Mouse (Mus musculus): Measurements from ENCODE around the gene Hebp2.

GRCm38 (mm10) chr10:18536889-18537288, 9.0 kb downstream of the Hebp2 start:
- TF ChIP-seq CTCF (IDR thresholded peaks at IDR 0.05; ENCODE audit: low read depth, low read length) (no peak), GATA1 (IDR thresholded peaks at IDR 0.05; ENCODE audit: borderline replicate concordance, low read length) (no peak), TAL1 (conservative IDR thresholded peaks at IDR 0.05; ENCODE audit: low read depth, low read length) (no peak), POLR2AphosphoS5 (IDR thresholded peaks at IDR 0.05; ENCODE audit: insufficient replicate concordance, low read depth, low read length) (no peak)

Data from G1E (cell line).